Mouse (Mus musculus) CH12.LX (cell line): ENCODE measurements around the gene Atp5d. TPM values are rescaled to one million over a fixed set of nuclear protein-coding genes. Genes with fewer than 3 reads are reported as not detected.

Experiments used
- DNase-seq: peaks from one replicate; pipeline ENCODE4 v3.0.0-alpha.2; 2013; ENCODE audit errors: extremely low read depth
- H3K27ac ChIP-seq: 2 replicates; pipeline ENCODE4 v1.5.1; 2012; ENCODE audit warnings: low read depth, mild to moderate bottlenecking, control low read depth, moderate library complexity; ENCODE audit not compliant: insufficient read depth
- H3K27me3 ChIP-seq: replicated peaks from 2 replicates; pipeline ENCODE3; 2012; ENCODE audit warnings: inconsistent platforms
- H3K36me3 ChIP-seq, 2 experiments: replicated peaks in 1 of 2; 2 replicates each; pipeline versions ENCODE3 to v1.6.1; 2012; ENCODE audit warnings: inconsistent platforms in 1 of 2, low read length in 1 of 2, mild to moderate bottlenecking in 1 of 2, mixed read lengths in 1 of 2, moderate library complexity in 1 of 2; ENCODE audit not compliant: control insufficient read depth in 1 of 2, insufficient read depth in 1 of 2
- H3K4me1 ChIP-seq, 2 experiments: 2 replicates each; pipeline ENCODE4 v1.6.1; 2012; ENCODE audit warnings: inconsistent platforms in 1 of 2, moderate library complexity in 1 of 2; ENCODE audit not compliant: insufficient read depth in 2 of 2, control insufficient read depth in 1 of 2
- H3K4me2 ChIP-seq: 2 replicates; pipeline ENCODE4 v1.6.1; 2012; ENCODE audit warnings: low read depth, mild to moderate bottlenecking, control low read depth; ENCODE audit not compliant: poor library complexity, insufficient read depth, severe bottlenecking
- H3K4me3 ChIP-seq, 3 experiments: fragments of 150-350 bp in 1 of 3; sonication (generic) in 1 of 3; replicated peaks in 1 of 3; 2 replicates each; pipeline versions ENCODE3 to v1.5.1; 2011 to 2012; ENCODE audit warnings: low read depth in 2 of 3, low read length in 2 of 3, mild to moderate bottlenecking in 2 of 3, moderate library complexity in 2 of 3, control low read depth in 1 of 3, improper control_type of control experiment in 1 of 3, inconsistent platforms in 1 of 3, mixed read lengths in 1 of 3; ENCODE audit not compliant: poor library complexity in 1 of 3
- H3K79me2 ChIP-seq: replicated peaks from 2 replicates; pipeline ENCODE4 v1.6.1; 2012; ENCODE audit warnings: mild to moderate bottlenecking, moderate library complexity; ENCODE audit not compliant: control insufficient read depth, poor library complexity, insufficient read depth, severe bottlenecking; ENCODE audit errors: extremely low read depth
- H3K9ac ChIP-seq: 2 replicates; pipeline ENCODE4 v1.6.1; 2012; ENCODE audit warnings: low read depth, mild to moderate bottlenecking, control low read depth, moderate library complexity; ENCODE audit not compliant: insufficient read depth
- H3K9me3 ChIP-seq: replicated peaks from 2 replicates; pipeline ENCODE3; 2012; ENCODE audit warnings: low read length, inconsistent platforms, mixed read lengths
- BHLHE40 ChIP-seq: IDR thresholded peaks from 2 replicates; pipeline ENCODE4 v1.6.1; 2011; ENCODE audit warnings: mild to moderate bottlenecking, low read depth, low read length, improper control_type of control experiment
- CHD1 ChIP-seq: IDR thresholded peaks from 2 replicates; pipeline ENCODE4 v1.6.1; 2012; ENCODE audit warnings: low read depth, low read length, improper control_type of control experiment, inconsistent platforms
- CHD2 ChIP-seq: IDR thresholded peaks from 2 replicates; pipeline ENCODE4 v1.6.1; 2011; ENCODE audit warnings: low read length, improper control_type of control experiment
- CTCF ChIP-seq, 2 experiments: IDR thresholded peaks in 1 of 2; conservative IDR thresholded peaks in 1 of 2; 2 replicates each; pipeline ENCODE4 v1.5.1; 2011 to 2012; ENCODE audit warnings: low read depth in 2 of 2, low read length in 2 of 2, improper control_type of control experiment in 1 of 2, inconsistent platforms in 1 of 2, mild to moderate bottlenecking in 1 of 2, moderate library complexity in 1 of 2
- E2F4 ChIP-seq: IDR thresholded peaks from 2 replicates; pipeline ENCODE4 v1.6.1; 2011; ENCODE audit warnings: low read depth, low read length, improper control_type of control experiment; ENCODE audit not compliant: insufficient replicate concordance
- ELF1 ChIP-seq: IDR thresholded peaks from 2 replicates; pipeline ENCODE4 v1.6.1; 2014; ENCODE audit warnings: low read depth, mild to moderate bottlenecking, inconsistent platforms, low read length, improper control_type of control experiment
- EP300 ChIP-seq: IDR thresholded peaks from 2 replicates; pipeline ENCODE4 v1.6.1; 2011; ENCODE audit warnings: low read length, improper control_type of control experiment
- ETS1 ChIP-seq: conservative IDR thresholded peaks from 2 replicates; pipeline ENCODE4 v1.6.1; 2012; ENCODE audit warnings: low read depth, mild to moderate bottlenecking, inconsistent platforms, low read length, improper control_type of control experiment, moderate library complexity
- GABPA ChIP-seq: IDR thresholded peaks from 2 replicates; pipeline ENCODE4 v1.6.1; 2012; ENCODE audit warnings: low read depth, low read length, improper control_type of control experiment, inconsistent platforms; ENCODE audit not compliant: insufficient replicate concordance
- HCFC1 ChIP-seq: IDR thresholded peaks from 2 replicates; pipeline ENCODE4 v1.6.1; 2012; ENCODE audit warnings: low read depth, mild to moderate bottlenecking, inconsistent platforms, low read length, improper control_type of control experiment
- IRF4 ChIP-seq: IDR thresholded peaks from 2 replicates; pipeline ENCODE4 v1.6.1; 2014; ENCODE audit warnings: low read depth, mild to moderate bottlenecking, inconsistent platforms, low read length, improper control_type of control experiment
- JUN ChIP-seq: IDR thresholded peaks from 2 replicates; pipeline ENCODE4 v1.6.1; 2011; ENCODE audit warnings: low read depth, mild to moderate bottlenecking, low read length, improper control_type of control experiment, moderate library complexity; ENCODE audit not compliant: insufficient read depth
- JUND ChIP-seq: conservative IDR thresholded peaks from 2 replicates; pipeline ENCODE4 v1.6.1; 2011; ENCODE audit warnings: low read depth, low read length, improper control_type of control experiment
- KAT2A ChIP-seq: IDR thresholded peaks from 2 replicates; pipeline ENCODE4 v1.6.1; 2012; ENCODE audit warnings: low read length, improper control_type of control experiment, inconsistent platforms; ENCODE audit not compliant: insufficient replicate concordance
- MAFK ChIP-seq: IDR thresholded peaks from 2 replicates; pipeline ENCODE4 v1.6.1; 2011; ENCODE audit warnings: low read length, improper control_type of control experiment; ENCODE audit not compliant: insufficient replicate concordance
- MAX ChIP-seq: IDR thresholded peaks from 2 replicates; pipeline ENCODE4 v1.6.1; 2011; ENCODE audit warnings: low read length, improper control_type of control experiment
- MAZ ChIP-seq: IDR thresholded peaks from 2 replicates; pipeline ENCODE4 v1.6.1; 2012; ENCODE audit warnings: low read depth, mild to moderate bottlenecking, inconsistent platforms, low read length, improper control_type of control experiment, moderate library complexity
- MEF2A ChIP-seq: IDR thresholded peaks from 2 replicates; pipeline ENCODE4 v1.6.1; 2014; ENCODE audit warnings: low read depth, mild to moderate bottlenecking, inconsistent platforms, low read length, improper control_type of control experiment, borderline replicate concordance
- MXI1 ChIP-seq: IDR thresholded peaks from 2 replicates; pipeline ENCODE4 v1.6.1; 2011; ENCODE audit warnings: mild to moderate bottlenecking, low read depth, low read length, improper control_type of control experiment
- MYC ChIP-seq: IDR thresholded peaks from 2 replicates; pipeline ENCODE4 v1.6.1; 2011; ENCODE audit warnings: low read depth, mild to moderate bottlenecking, improper control_type of control experiment, low read length
- NELFE ChIP-seq: IDR thresholded peaks from 2 replicates; pipeline ENCODE4 v1.6.1; 2011; ENCODE audit warnings: low read depth, low read length, improper control_type of control experiment
- NRF1 ChIP-seq: IDR thresholded peaks from 2 replicates; pipeline ENCODE4 v1.6.1; 2014; ENCODE audit warnings: low read depth, mild to moderate bottlenecking, inconsistent platforms, low read length, improper control_type of control experiment, moderate library complexity
- PAX5 ChIP-seq: IDR thresholded peaks from 2 replicates; pipeline ENCODE4 v1.6.1; 2012; ENCODE audit warnings: low read length, inconsistent platforms, mixed read lengths
- POLR2A ChIP-seq: IDR thresholded peaks from 2 replicates; pipeline ENCODE4 v1.6.1; 2011; ENCODE audit warnings: low read depth, mild to moderate bottlenecking, improper control_type of control experiment, low read length
- POLR2AphosphoS2 ChIP-seq: IDR thresholded peaks from 2 replicates; pipeline ENCODE4 v1.6.1; 2011; ENCODE audit warnings: low read depth, low read length, improper control_type of control experiment
- RAD21 ChIP-seq: IDR thresholded peaks from 2 replicates; pipeline ENCODE4 v1.6.1; 2011; ENCODE audit warnings: low read depth, mild to moderate bottlenecking, low read length, improper control_type of control experiment, moderate library complexity
- RCOR1 ChIP-seq: conservative IDR thresholded peaks from 2 replicates; pipeline ENCODE4 v1.6.1; 2012; ENCODE audit warnings: low read depth, mild to moderate bottlenecking, inconsistent platforms, low read length, improper control_type of control experiment
- SIN3A ChIP-seq: IDR thresholded peaks from 2 replicates; pipeline ENCODE4 v1.6.1; 2012; ENCODE audit warnings: low read length, improper control_type of control experiment, inconsistent platforms
- SMC3 ChIP-seq: IDR thresholded peaks from 2 replicates; pipeline ENCODE4 v1.6.1; 2011; ENCODE audit warnings: low read depth, low read length, improper control_type of control experiment
- TBP ChIP-seq: conservative IDR thresholded peaks from 2 replicates; pipeline ENCODE4 v1.6.1; 2011; ENCODE audit warnings: low read depth, low read length, improper control_type of control experiment
- TCF12 ChIP-seq: IDR thresholded peaks from 2 replicates; pipeline ENCODE4 v1.6.1; 2014; ENCODE audit warnings: low read depth, mild to moderate bottlenecking, inconsistent platforms, low read length, improper control_type of control experiment
- UBTF ChIP-seq: IDR thresholded peaks from 2 replicates; pipeline ENCODE4 v1.6.1; 2012; ENCODE audit warnings: low read depth, mild to moderate bottlenecking, inconsistent platforms, low read length, improper control_type of control experiment, moderate library complexity
- USF1 ChIP-seq: IDR thresholded peaks from 2 replicates; pipeline ENCODE4 v1.6.1; 2014; ENCODE audit warnings: low read depth, mild to moderate bottlenecking, inconsistent platforms, low read length, improper control_type of control experiment
- USF2 ChIP-seq: conservative IDR thresholded peaks from 2 replicates; pipeline ENCODE4 v1.6.1; 2011; ENCODE audit warnings: low read depth, low read length, improper control_type of control experiment
- ZC3H11A ChIP-seq: IDR thresholded peaks from 2 replicates; pipeline ENCODE4 v1.6.1; 2012; ENCODE audit warnings: low read depth, mild to moderate bottlenecking, inconsistent platforms, low read length, improper control_type of control experiment
- ZKSCAN1 ChIP-seq: IDR thresholded peaks from 2 replicates; pipeline ENCODE4 v1.6.1; 2012; ENCODE audit warnings: low read depth, inconsistent platforms, low read length, improper control_type of control experiment, borderline replicate concordance
- ZMIZ1 ChIP-seq: IDR thresholded peaks from 2 replicates; pipeline ENCODE4 v1.6.1; 2012; ENCODE audit warnings: low read depth, mild to moderate bottlenecking, inconsistent platforms, low read length, improper control_type of control experiment
- ZNF384 ChIP-seq: IDR thresholded peaks from 2 replicates; pipeline ENCODE4 v1.6.1; 2012; ENCODE audit warnings: low read depth, low read length, improper control_type of control experiment, inconsistent platforms
- dilution Hi-C: fragments of 300-500 bp; cut with MboI; formaldehyde crosslinking; loops from 2 replicates; pipeline ENCODE4 v1.14.3; 2020; ENCODE audit warnings: low sequenced_read_pairs; ENCODE audit not compliant: extremely low pct_unique_long_range_greater_than_20kb, extremely low pct_ligation_motif_present
- in situ Hi-C: fragments of 300-500 bp; cut with MboI; formaldehyde crosslinking; loops from 3 replicates; pipeline ENCODE4 v1.14.3; 2019; ENCODE audit warnings: low sequenced_read_pairs, low pct_ligation_motif_present, low pct_unique_long_range_greater_than_20kb, mixed read lengths
- polyA plus RNA-seq: library from polyadenylated mRNA; unstranded; fragments of >175 nt; gene quantifications from 2 replicates; pipeline ENCODE4 v1.2.1, GENCODE M21; 2012; ENCODE audit warnings: low read depth; ENCODE audit not compliant: insufficient read length
- total RNA-seq, 2 experiments: library from RNA; depleted of rRNA; stranded (reverse); fragments of 300-350 nt in 1 of 2; fragments of >200 nt in 1 of 2; gene quantifications; 2 replicates each; pipeline ENCODE4 v1.2.3; 2012 to 2014

Gene Atp5d
- total and polyA plus RNA-seq, 3 experiments, result 106 to 352 (median 326) TPM

DNA sequence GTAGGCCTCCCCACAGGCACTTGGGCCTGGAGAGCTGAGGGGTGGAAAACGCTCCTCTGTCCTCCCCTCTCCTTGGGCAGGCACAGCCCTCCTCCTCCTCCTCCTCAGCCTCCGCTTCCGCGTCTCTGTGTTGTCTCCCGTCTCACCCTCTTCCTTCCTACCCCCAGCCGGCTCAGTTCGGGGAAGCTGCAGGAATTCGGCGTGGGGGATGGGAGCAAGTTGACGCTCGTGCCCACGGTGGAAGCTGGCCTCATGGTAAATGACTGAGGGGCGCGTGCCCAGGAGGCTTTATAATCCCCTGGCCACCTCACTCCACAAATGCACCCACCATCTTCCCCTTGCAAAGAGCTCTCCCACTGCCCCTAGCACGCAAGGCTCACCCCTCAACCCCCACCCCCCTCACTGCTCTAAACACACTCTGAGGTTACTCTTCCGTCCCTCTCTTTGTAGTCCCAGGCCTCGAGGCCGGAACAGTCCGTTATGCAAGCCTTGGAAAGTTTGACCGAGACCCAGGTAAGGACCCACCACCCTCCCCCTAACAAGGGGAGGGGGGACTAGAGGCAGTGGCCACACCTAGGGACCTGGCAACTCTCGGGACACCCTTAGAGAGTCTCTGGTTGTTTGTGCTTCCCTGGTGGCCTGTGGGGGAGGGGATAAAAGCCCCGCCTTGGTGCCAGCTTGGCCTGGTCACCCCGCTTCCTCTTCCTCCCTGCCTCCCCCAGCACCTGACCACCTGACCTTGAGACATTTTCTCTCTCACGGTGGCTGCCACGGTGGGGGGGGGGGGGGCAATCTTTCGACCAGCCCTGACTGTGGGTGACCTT, 13.0 kb downstream of the Atp5d start:
- dilution Hi-C loops (no loop called here), in situ Hi-C loops (no loop called here)
- DNase-seq, result no peak
- peaks cover 28 to 52% of the 10 kb centered on the region in 2 experiments for H3K4me1 ChIP-seq
- H3K9ac ChIP-seq, result peak overlapping the region; percentile 95
- 0 out of 2 replicates have a peak, but pooled peaks have one; percentile 27 for TF ChIP-seq ZMIZ1
- no peak for TF ChIP-seq ZC3H11A
- peak; percentile 67 for TF ChIP-seq TCF12
- TF ChIP-seq MAX, result 0 out of 2 replicates have a peak, but pooled peaks have one; percentile 10
- peak; percentile 7 for TF ChIP-seq MEF2A
- no peak for TF ChIP-seq MYC
- 0 out of 2 replicates have a peak, but pooled peaks have one; percentile 34 for TF ChIP-seq IRF4
- no peak for TF ChIP-seq EP300
- TF ChIP-seq NRF1, result no peak
- no peak for TF ChIP-seq CTCF (conservative IDR thresholded peaks at IDR 0.05 in 1 of 2, IDR thresholded peaks at IDR 0.05 in 1 of 2; ENCODE audit: low read depth in 2 of 2, low read length in 2 of 2)
- TF ChIP-seq TBP, result no peak
- peak; percentile 55 for TF ChIP-seq ETS1
- TF ChIP-seq MXI1, result 0 out of 2 replicates have a peak, but pooled peaks have one; percentile 24
- TF ChIP-seq CHD1, result no peak
- TF ChIP-seq ELF1, result peak; percentile 66
- no peak for TF ChIP-seq POLR2A
- TF ChIP-seq JUN, result no peak
- TF ChIP-seq UBTF, result peak; percentile 32; the same call in 1 of the 2 replicates
- TF ChIP-seq RAD21, result no peak
- no peak for TF ChIP-seq KAT2A
- TF ChIP-seq BHLHE40, result peak; percentile 46; the same call in 1 of the 2 replicates
- no peak for TF ChIP-seq HCFC1
- TF ChIP-seq E2F4, result no peak
- TF ChIP-seq SIN3A, result peak; percentile 5
- TF ChIP-seq ZKSCAN1, result no peak
- no peak; the same call in 1 of the 2 replicates for TF ChIP-seq USF2
- no peak for TF ChIP-seq SMC3
- 0 out of 2 replicates have a peak, but pooled peaks have one; percentile 13 for TF ChIP-seq NELFE
- no peak for TF ChIP-seq RCOR1
- no peak for TF ChIP-seq ZNF384
- TF ChIP-seq GABPA, result no peak
- TF ChIP-seq MAFK, result no peak
- TF ChIP-seq MAZ, result no peak; the same call in 1 of the 2 replicates
- no peak for TF ChIP-seq JUND
- TF ChIP-seq PAX5, result no peak
- TF ChIP-seq USF1, result peak; percentile 58
- no peak for TF ChIP-seq POLR2AphosphoS2
- TF ChIP-seq CHD2, result peak; percentile 21; the same call in 1 of the 2 replicates
- H3K4me2 ChIP-seq, result peak overlapping the region; percentile 67
- H3K9me3 ChIP-seq, result no peaks in the 10 kb centered on the region
- H3K79me2 ChIP-seq, result peaks cover 15% of the 10 kb centered on the region
- H3K27me3 ChIP-seq, result no peaks in the 10 kb centered on the region
- peak overlapping the region; percentile 81 to 84 (median 82) for H3K4me3 ChIP-seq
- peaks cover 37 to 49% of the 10 kb centered on the region in 2 experiments for H3K36me3 ChIP-seq
- H3K27ac ChIP-seq, result peak overlapping the region; percentile 96
